ENCODE assay signal across 17 mouse cellular contexts in genomic region chr13:36468963-36469362, GRCm38 (mm10).
DNase-seq lines count a peak whose midpoint lies in the region; ATAC-seq lines count a peak whose summit lies in the region.
"Had no signal": no experiment of that assay in that cellular context is flagged by ENCODE, and none has a peak within 500 bp of the region (broad histone marks: within the 10 kb centered on the region; RNA-seq: fewer than 3 reads in every experiment).

No protein-coding gene starts in this region.

- no peak overlapping the region for H3K9ac ChIP-seq in forebrain, embryonic 16.5 days (replicated peaks; ENCODE audit: low read depth, low read length)
- H3K9ac ChIP-seq: embryonic facial prominence, embryonic 15.5 days; heart, embryonic 12.5 days; hindbrain, embryonic 14.5 days; intestine, embryonic 15.5 days had no signal

- DNase-seq in adrenal gland, postnatal 36 days: peak; percentile 20 to 26
- no peak for DNase-seq in adrenal gland, adult (ENCODE audit: inconsistent age in 2 of 2, low spot score in 1 of 2)
- DNase-seq in forebrain, embryonic 10.5 days (ENCODE audit: extremely low spot score, low spot score): no peak
- peak; percentile 18 for DNase-seq in ovary, adult 18-20 months (ENCODE audit: low spot score)
- DNase-seq in ovary, postnatal 36 days (ENCODE audit: low spot score): no peak
- DNase-seq: cerebellum, adult 8-10 months; cerebellum, postnatal 14 days; embryo, embryonic 11 days; gastrocnemius, postnatal 36 days; kidney, adult 18-20 months had no signal

- H3K9me3 ChIP-seq in forebrain, embryonic 16.5 days (ENCODE audit: control insufficient read depth, low read length): no peaks in the 10 kb centered on the region
- no peaks in the 10 kb centered on the region for H3K9me3 ChIP-seq in forebrain, embryonic 10.5 days
- H3K9me3 ChIP-seq: embryonic facial prominence, embryonic 15.5 days; heart, embryonic 12.5 days; hindbrain, embryonic 10.5 days; intestine, embryonic 15.5 days had no signal

- H3K4me2 ChIP-seq in forebrain, embryonic 16.5 days (ENCODE audit: low read length): no peak overlapping the region
- H3K4me2 ChIP-seq: embryonic facial prominence, embryonic 15.5 days; heart, embryonic 12.5 days; hindbrain, embryonic 14.5 days; intestine, embryonic 15.5 days had no signal

- 0 out of 2 replicates have a peak overlapping the region, but pooled peaks have one; percentile 3 for H3K27ac ChIP-seq in forebrain, embryonic 16.5 days (ENCODE audit: low read length)
- H3K27ac ChIP-seq in forebrain, embryonic 10.5 days: no peak overlapping the region
- H3K27ac ChIP-seq: embryonic facial prominence, embryonic 15.5 days; hindbrain, embryonic 10.5 days; intestine, embryonic 15.5 days had no signal

- 56% methylated on average over 2 of the region's 2 CpGs for WGBS in forebrain, embryonic 16.5 days
- WGBS in forebrain, embryonic 10.5 days: 94% methylated on average over 2 of the region's 2 CpGs

- no peak overlapping the region for H3K4me3 ChIP-seq in forebrain, embryonic 16.5 days (replicated peaks; ENCODE audit: low read length)
- no peak overlapping the region for H3K4me3 ChIP-seq in forebrain, embryonic 10.5 days
- H3K4me3 ChIP-seq: embryonic facial prominence, embryonic 15.5 days; erythroblast, embryonic 14.5 days; heart, embryonic 12.5 days; hindbrain, embryonic 10.5 days; intestine, embryonic 15.5 days had no signal

- 0 out of 2 replicates have a peak, but pooled peaks have one; percentile 31 for ATAC-seq in forebrain, embryonic 16.5 days
- ATAC-seq: intestine, embryonic 15.5 days had no signal

- peaks cover 7% of the 10 kb centered on the region for H3K4me1 ChIP-seq in forebrain, embryonic 16.5 days (replicated peaks; ENCODE audit: control insufficient read depth, insufficient read depth, low read length)
- H3K4me1 ChIP-seq in forebrain, embryonic 10.5 days: no peaks in the 10 kb centered on the region; the same call in 1 of the 2 replicates
- H3K4me1 ChIP-seq: embryonic facial prominence, embryonic 15.5 days; hindbrain, embryonic 10.5 days; intestine, embryonic 15.5 days had no signal

- H3K27me3 ChIP-seq in forebrain, embryonic 16.5 days (replicated peaks; ENCODE audit: control insufficient read depth, insufficient read depth, low read length): no peaks in the 10 kb centered on the region
- no peaks in the 10 kb centered on the region for H3K27me3 ChIP-seq in forebrain, embryonic 10.5 days (ENCODE audit: poor library complexity, severe bottlenecking)
- H3K27me3 ChIP-seq: embryonic facial prominence, embryonic 15.5 days; heart, embryonic 12.5 days; intestine, embryonic 15.5 days had no signal

- H3K36me3 ChIP-seq in forebrain, embryonic 16.5 days (ENCODE audit: control insufficient read depth, insufficient read depth): no peaks in the 10 kb centered on the region
- H3K36me3 ChIP-seq in forebrain, embryonic 10.5 days (replicated peaks): no peaks in the 10 kb centered on the region
- H3K36me3 ChIP-seq: embryonic facial prominence, embryonic 15.5 days; heart, embryonic 12.5 days; hindbrain, embryonic 10.5 days; intestine, embryonic 15.5 days had no signal

Comparison
In these comparisons a context has a peak if more than half of its experiments do, and no peak if none do; other contexts are left out.
1. DNase-seq: peak in adrenal gland, postnatal 36 days (2 of 2) and ovary, adult 18-20 months (single experiment); none in adrenal gland, adult (0 of 2), forebrain, embryonic 10.5 days (single experiment) and ovary, postnatal 36 days (single experiment).